Mouse (Mus musculus) cerebral cortex, adult 2 months (tissue): ENCODE measurements around the gene Fam222a.

Source experiments
- WGBS: fragments of 180-500 bp; shearing (Covaris S2); methylation state at CpG from one replicate; pipeline ENCODE4 v1.1.7; 2018; 5-methylcytosine and 5-hydroxymethylcytosine counted together

Fam222a gene

DNA sequence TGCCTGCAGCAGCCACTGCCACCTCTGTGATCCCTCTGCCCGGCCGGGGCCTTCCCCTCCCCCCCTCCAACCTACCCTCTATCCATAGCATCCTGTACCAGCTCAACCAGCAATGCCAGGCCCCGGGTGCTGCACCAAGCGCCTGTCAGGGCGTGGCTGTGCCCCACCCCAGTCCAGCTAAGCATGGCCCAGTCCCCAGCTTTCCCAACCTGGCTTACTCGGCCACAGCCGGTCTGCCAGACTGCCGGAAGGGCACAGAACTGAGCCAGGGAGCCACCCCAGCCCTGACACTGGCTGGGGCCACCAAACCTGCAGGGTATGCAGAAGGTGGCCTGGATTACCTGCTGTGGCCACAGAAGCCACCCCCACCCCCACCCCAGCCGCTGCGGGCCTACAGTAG lies 43.4 kb downstream of the Fam222a start:
- 92% methylated on average over 10 of the region's 10 CpGs for WGBS

DNA sequence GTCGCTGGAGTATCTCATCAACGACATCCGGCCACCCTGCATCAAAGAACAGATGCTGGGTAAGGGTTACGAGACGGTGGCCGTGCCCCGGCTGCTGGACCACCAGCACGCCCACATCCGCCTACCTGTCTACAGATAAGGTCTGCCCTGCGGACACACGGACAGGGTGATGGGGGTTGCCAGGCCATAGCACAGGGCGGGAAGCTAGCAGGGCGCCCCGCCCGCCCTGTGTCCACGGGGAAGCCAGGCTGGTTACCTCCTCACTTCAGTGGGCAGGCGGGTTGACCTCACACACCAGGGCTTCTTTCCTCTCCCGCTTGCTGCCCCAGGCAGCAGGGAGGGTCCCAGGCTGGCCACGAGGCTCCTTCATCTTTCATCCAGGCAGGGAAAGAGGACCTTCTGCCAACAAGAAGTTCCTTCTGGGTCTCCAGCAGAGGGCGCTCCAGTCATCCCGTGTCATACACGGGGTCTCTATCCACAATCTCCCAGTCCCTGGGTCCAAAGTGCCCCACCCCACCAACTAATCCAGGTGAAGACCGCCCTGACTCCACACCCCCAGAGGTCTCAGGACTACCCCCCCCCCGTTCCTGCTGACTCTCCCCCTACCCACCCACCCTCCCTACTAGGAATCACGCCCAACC lies 44.3 kb downstream of the Fam222a start:
- WGBS: 70% methylated on average over 25 of the region's 25 CpGs

DNA sequence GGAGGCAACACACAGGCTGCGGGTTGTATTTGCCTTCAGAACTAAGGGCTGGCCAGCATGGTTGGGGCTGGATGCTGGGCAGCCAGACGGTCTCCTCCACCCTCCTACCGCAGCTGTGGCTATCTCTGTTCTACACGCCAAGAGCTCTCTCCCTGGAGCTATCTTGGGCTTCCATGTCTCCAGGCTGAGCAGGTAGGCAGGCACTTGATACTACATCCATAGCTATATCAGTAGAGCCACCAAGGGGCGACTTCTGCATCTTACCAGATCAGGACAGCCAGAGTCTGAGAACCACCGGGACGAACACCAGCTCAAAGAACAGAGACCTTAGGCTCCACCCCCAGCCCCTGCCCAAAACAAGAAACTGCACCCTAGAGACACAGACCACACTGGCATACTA lies 47.0 kb downstream of the Fam222a start:
- WGBS: 56% methylated on average over 7 of the region's 7 CpGs

DNA sequence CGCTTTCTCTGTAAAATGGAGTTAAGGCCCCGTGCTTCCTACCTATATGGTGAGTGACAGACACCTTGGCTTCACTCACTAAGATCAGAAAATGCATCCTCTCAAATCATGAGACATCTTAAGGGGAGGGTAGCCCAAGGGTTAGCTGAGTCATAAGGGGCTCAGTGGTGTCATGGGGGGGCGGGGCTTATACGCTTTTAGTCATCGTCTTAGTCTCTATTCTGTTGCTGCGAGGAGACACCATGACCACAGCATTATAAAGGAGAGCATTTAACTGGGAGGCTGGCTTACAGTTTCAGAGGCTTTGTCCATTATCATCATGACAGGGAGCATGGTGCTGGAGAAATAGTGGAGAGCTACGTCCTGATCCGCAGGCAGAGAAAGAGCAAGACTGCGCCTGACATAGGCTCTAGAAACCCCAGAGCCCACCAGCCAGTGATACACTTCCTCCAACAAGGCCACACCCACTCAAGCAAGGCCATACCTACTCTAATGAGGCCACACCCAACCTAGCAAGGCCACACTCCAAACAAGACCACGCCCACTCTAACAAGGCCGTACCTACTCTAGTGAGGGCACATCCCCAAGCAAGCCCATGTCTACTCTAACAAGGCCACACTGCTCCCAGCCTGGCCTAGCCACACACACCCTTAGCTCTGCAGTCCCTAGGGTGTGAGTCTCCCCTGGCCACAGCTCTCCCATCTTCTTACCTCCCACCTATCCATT lies 48.7 kb downstream of the Fam222a start:
- WGBS: 79% methylated on average over 11 of the region's 11 CpGs

DNA sequence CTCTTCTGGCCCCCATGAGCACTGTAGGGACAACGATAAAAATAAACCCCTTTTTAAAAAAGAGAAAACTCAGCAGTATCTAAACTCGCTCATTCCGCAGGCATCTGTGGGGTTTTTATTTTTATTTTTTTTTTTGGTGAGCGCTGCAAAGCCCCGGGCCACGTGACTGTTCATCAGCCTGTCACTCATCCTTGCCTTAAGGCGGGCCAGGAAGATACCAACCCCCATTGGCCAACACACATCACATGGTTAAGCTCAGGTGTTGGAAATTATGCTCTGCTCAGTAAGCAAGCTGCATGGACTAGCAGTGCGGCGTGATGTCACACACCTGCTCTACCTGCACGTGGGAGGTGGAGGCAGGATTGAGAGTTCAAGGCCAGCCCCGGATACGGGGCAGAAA lies 50.0 kb downstream of the Fam222a start:
- WGBS: 66% methylated on average over 12 of the region's 12 CpGs

DNA sequence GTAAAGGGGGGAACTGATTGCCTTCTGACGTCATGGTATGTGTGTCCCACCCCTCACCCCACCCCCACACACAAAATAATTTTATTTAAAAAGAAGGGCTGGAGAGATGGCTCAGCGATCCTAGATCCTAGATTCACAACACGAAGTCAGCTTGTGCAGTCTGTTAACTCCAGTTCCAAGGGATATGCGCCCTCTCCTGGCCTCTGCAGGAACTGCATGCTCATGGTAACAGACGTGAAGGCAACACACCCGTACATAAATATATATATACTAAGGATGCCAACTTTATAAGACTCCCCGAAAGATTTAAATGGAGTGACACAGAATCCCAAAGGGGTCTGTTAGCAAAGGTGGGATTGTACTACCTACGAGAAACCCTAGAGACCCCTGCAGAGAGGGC lies 51.0 kb downstream of the Fam222a start:
- WGBS: 11% methylated on average over 8 of the region's 8 CpGs

DNA sequence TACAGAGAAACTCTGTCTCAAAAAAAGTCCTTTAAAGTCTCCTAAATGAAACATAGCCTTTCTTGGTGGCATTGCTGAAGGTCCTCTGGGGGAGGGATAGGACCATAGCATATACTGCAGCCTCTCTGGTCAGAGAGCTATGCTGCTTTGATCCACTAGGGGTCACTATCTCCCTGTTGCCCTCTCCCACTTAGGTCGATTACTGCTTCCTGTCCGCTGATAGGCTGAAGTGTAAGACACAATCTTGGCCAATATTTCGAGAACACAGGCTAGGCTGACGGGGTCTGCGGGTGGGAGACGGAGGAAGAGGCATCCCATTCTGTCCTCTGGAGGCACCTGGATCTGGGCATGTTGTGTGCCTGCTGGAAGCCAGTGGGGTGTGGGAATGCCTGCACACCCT lies 52.5 kb downstream of the Fam222a start:
- WGBS: 60% methylated on average over 6 of the region's 6 CpGs

DNA sequence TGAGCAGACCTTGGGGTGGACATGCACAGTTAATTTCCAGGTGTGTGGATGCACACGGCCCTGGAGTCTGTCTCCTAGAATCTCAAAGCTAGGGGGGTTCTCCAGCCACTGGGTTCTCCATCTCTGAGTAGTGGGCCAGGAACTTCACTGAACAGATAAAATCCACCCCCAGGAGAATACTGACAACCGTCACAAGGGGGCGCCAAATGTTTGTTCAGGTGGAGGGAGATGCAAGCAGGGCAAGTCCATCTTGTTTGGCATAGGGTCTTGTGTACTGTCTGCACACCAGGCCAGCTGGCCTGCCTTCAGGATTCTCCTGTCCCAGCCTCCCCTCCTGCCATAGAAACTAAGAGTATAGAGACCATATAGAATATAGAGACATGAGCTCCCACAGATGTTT lies 57.8 kb downstream of the Fam222a start:
- 27% methylated on average over 3 of the region's 3 CpGs for WGBS

DNA sequence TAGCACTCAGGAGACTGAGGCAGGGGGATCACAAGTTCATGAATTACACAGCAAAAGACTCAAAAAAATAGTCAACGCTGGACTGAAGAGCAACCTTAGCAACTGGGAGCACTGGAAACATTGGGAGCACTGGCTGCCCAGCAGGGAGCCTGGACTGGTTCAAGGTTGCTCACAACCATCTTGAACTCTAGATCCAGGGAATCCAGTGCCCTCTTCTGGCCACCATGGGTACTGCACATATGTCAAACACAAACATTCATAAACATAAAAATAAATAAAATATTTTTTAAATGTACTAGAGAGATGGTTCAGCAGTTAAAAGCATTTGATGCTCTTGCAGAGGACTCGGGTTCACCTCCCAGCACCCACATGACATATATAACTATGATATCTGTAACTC lies 63.5 kb downstream of the Fam222a start:
- WGBS: 54% methylated on average over 2 of the region's 2 CpGs

DNA sequence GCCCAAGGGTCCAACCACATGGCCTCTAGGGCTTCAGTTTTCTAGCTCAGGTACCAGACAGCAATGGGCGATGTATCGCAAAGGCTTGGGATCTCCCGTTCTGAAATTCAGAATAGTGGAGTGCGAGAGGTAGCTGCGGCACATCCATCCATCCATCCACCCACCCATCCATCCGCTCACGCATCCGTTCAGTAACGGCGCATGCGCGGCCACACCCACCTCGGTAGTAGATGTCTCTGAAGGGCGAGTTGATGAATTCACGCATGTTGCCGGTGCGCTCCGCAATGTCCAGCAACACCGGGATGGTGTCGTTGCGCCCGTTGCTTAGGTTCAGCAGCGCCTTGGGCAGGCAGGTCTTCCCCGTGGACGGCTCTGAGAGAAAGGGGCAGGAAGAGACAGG lies 68.3 kb downstream of the Fam222a start:
- WGBS: 87% methylated on average over 25 of the region's 25 CpGs

DNA sequence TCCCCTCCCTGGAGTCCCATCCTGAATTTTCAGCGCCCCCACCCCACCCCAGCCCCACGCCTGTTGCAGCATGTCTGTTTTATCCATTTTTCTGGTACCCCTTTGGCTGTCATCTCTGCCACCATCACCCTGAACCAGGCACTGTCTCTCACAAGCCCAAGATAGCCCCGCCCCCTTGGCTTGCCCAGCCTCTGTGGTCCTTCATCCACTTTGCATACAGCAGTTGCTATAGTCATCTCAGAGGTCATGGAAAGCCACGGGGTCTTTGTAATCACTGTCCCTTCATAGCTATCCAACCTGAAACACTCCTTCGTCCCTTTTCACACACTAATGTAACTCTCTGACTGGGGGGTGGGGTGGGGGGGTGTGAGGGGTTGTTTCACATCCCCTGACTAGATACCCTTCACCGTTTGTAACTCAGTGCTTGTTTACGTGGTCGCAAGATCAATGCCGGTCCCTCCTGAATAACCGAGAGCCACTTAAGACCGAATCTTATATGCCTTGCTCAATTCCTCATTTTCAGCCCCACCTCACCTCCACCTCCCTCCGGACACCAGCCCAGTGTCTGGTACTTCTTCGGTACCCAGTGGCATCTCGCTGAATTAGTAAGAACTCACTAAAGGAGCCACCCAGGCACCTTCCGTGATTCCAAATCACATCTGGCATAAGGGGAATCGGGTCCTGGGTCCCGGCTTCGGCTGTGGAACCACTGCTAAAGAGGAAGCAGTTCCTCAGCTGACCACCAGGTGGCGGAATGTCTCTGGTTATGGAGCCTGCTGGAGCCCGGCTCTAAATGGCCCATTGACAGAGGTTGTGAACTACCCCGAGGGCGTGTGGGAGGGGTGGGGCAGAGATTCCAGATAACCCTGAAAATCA lies 71.2 kb downstream of the Fam222a start:
- 13% methylated on average over 22 of the region's 22 CpGs for whole genome bisulfite sequencing

DNA sequence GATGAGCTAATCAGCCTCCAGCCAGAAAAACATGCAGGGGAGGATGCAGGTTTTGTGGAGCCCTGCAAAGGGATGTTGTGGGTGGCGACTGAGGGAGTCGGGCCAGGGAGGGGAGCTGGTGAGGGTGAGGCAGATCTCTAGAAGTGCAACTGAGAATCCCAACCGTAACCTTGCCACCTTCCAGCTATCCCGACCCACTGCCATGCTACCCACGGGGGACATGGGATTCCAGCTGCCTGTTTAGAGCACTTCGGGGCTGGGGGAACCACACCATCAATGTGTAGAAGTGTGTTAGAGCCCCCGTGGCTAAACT lies 71.8 kb downstream of the Fam222a start:
- WGBS: 27% methylated on average over 7 of the region's 7 CpGs

DNA sequence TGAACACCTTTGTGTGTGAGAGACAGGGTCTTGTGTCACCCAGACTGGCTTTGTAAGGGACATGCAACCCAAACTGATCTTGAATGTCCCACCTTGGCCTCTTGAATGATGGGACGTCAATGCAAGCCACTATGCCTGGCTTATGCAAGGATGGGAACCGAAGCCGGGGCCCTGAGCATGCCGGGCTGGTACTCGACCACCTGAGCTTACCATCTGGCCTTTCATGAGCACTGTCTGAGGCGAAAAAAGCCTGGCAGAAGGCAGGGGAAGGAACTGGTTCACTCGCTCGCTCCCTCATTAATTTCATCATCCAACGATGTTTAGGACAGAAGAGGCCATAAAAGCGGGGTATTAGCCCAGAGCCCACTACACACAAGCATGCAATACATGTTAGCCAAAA lies 73.0 kb downstream of the Fam222a start:
- 84% methylated on average over 10 of the region's 10 CpGs for WGBS

DNA sequence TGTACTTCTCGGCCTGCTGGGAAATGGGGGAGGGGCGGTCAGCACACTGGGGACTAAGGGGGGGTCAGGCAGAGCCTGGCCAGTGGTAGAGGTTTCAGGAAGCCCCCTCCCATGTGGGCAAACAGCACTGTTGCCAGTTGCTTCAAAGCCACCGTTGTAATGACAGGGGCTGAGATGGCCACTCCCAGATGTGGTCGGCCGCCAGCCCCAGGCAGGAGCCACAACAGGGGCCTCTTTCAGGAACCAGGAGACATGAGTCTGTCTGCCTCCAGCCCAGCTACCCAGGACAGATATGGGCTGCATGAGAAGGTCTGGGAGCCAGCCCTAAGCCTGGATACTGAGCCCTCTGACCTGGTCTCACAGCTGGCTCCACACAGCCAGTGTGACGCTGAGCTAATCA lies 77.1 kb downstream of the Fam222a start:
- WGBS: 47% methylated on average over 6 of the region's 6 CpGs

DNA sequence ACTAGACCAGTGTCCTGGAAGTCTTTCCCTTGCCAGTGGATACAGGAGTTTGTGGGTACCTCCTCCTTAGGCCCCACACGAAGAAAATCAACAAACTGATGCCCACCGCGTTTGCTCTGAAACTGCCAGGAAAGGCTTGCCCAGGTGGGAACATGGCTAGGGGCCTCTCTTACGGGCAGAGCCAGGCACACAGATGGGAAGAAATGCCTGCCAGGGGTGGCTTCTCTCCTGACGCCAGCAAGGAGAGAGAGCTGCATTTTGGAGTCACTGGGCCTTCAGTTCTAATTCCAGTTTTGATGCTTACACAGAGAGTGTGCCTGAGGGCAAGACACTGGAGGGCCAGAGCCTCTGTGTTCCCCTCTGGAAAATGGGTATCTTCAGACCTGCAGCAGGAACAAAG lies 78.1 kb downstream of the Fam222a start:
- 85% methylated on average over 5 of the region's 5 CpGs for WGBS

DNA sequence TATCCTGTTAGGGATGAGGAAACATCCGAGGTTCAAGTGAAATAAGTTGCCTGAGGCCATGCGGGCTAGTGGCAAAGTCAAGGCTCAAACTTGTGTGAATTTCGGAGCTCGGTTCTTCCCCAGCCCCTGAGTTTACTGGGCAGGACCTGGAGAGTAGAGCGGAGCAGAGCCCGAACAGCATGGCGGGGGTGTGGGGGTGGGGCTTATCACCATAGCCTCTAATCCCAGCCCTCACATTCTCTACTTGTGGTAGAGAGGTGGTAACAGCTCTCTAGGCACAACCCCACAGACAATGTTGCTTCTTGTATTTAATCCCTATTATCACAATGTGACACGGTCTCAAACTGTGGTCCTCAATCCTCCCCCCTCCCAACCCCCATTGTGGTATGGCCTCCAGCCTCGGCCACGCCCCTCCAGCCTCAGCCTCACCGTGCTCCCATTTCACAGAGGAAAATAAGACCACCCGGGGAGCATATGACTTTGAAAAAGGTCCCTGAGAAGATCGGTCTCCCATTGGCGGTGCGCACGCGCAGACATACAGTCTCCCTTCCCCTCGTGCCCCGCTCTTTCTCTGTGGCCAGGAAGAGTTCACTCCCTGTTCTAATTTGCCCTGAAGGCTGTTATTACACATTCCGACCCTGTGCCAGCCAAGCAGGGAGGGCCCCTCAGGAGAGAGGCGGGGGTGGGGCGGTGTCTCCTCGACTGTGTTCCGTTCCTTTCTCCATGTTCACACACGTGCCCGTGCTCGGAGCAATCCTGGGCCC lies 79.6 kb downstream of the Fam222a start:
- WGBS: 7% methylated on average over 27 of the region's 27 CpGs

DNA sequence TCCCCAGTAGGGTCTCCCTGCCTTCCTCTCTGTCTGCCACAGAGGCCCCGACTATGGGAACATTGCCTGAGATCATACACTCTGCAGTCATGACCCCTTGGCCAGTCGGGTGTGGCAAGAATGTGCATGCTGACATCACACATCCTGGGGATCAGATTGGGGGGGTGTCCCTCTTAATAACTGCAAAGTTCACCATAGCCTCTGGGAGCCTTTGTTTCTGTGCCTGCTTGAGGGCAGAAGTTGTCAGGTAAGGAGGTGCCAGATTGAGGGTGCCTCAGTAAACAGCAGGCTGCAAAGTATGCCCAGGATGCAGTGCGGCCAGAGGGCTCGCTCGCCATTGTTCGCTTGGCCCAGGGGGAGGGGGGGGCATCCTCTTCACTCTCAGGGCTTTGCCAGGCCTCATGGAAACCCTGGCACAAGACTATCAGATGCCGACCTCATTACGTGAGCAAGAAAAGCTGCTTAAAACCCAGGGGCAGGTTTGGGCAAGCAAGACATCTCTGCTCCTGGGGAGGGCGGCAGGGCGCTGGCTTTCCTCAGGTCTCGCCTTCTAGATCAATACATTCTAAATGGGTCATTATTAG lies 81.0 kb downstream of the Fam222a start:
- WGBS: 75% methylated on average over 11 of the region's 11 CpGs

DNA sequence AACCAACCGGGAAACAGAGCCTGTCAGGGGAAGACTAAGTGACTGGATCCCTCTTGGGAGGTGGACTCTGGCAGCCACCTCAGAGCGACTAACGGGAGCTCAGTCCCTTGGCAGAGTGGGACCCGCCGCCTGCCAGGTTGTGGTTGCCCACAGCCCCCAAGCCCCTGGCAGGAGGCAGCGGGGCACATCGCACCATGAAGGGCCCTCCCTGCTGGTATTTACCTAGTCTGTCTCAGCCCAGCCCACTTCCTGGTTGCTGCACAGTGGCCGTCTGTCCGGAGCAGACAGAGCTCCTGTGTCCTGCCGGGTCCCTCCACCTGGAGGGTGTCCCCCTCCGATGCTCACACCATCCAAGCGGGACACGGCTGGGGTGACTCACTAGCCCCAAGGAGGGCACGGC lies 83.2 kb downstream of the Fam222a start:
- 54% methylated on average over 14 of the region's 14 CpGs for WGBS

DNA sequence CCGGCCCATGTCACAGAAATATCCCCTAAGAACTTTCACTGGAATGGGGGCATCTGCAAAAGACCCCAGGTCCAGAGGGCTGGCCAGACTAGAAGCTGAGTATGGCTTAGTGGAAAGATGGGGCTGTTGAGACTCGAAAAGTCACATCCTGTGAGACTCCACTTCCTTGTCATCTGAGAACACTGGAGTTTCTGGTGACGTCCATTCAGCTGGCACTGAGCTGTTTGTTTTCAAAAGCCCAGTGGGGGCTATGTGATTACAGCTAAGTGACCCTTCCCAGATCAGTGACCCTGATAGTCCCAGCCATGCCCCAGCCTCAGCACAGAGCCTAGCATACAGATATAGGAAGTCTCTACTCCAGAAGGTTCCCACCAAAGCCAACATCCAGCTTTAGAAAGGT lies 83.6 kb downstream of the Fam222a start:
- 63% methylated on average over 3 of the region's 3 CpGs for WGBS

DNA sequence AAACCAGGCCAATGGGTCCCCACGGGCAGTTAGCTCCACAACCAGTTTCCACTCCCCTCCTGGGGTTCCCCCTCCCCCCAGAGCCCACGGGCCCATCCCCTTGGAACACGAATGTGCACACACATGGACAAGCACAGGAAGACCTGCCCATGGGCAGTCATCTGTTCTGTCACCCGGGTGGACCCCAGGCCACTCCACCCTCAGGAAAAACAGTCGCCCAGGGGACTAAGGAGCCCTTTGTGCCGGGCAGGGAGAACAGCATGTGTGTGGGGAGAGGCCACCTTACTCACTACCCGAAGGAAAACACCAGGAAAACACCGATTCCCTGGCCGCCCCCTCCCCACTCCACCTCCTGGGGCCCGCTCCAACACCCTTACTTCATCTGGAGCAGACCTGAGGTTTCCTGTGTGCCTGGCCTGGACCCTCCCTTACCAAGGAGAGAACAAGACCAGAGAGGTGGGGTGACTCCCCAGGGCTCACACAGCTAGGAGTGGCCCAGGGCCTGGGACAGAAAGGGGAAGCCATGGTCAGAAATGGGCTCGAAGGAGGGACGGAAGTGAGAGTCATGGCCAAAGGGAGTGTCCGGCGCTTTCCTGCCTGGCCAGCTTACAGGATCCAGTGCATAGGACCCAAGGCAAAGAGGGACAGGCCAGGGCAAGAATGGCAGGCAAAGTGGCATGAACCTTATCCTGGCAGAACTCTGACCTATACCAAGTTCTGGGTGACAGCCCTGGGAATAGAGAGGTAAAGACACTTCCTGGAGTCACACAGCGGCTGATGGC lies 86.0 kb downstream of the Fam222a start:
- 77% methylated on average over 15 of the region's 15 CpGs for WGBS

DNA sequence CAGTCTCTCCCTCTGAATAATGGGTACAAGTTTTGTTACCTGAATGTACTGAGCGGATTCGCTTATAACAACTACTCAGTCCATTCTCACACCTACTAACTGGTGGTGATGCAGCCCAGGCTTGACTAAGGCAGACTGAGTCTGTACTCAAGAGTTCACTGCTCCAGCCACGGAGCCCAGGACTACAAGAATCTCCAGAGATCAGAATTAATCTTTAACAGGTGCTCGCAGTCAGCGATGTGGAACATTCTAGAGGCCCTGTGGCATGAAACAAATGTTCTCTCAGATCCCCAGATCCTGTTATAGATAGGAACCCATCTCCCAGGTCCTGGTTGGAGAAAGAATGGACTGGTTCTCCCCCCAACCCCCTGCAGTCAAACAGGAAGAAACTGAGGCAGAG lies 87.9 kb downstream of the Fam222a start:
- 95% methylated on average over 5 of the region's 5 CpGs for WGBS
